Mouse (Mus musculus) layer of hippocampus, adult 18-20 months (tissue): ENCODE results near the gene Treml4. TPM values are rescaled to one million over a fixed set of nuclear protein-coding genes. Genes with fewer than 3 reads are reported as not detected.
"Not testable (repeated sequence)": the region's sequence is repeated elsewhere in the genome, so short reads cannot be mapped to it uniquely, and the experiment has no call there.

Experiments used
- DNase-seq, 2 experiments: peaks; one replicate each; pipeline ENCODE4 v3.0.0; 2022; ENCODE audit warnings: low spot score in 2 of 2
- total RNA-seq, 2 experiments: library from RNA; stranded (reverse); gene quantifications; 2 replicates each; pipeline ENCODE4 v1.2.3; 2021

Gene Treml4
- total RNA-seq, 2 experiments from 2014 or later = not detected

- no peak for DNase-seq
Measured at GRCm38 (mm10) chr17:48274098-48274497, 10.0 kb downstream of the Treml4 start.

DNA sequence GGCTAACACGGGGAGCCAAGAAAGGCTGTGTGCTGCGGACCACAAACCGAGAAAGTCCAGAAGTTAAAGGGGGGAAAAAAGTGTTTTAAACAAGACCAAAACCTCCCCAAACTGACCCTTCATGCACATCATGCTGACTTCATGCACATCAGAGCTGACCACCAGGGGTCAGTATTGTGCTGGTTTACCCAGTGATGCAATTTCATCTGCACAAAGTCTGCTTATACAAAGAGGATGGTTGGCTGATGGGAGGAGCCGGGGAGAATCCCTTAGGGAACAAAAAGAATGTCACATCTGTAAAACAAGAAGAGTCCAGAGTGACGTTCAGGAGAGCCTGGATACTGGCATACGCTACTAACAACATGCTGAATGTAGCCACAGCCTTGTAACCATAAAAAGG, 10.8 kb downstream of the Treml4 start:
- peak; percentile 65 to 88 for DNase-seq

DNA sequence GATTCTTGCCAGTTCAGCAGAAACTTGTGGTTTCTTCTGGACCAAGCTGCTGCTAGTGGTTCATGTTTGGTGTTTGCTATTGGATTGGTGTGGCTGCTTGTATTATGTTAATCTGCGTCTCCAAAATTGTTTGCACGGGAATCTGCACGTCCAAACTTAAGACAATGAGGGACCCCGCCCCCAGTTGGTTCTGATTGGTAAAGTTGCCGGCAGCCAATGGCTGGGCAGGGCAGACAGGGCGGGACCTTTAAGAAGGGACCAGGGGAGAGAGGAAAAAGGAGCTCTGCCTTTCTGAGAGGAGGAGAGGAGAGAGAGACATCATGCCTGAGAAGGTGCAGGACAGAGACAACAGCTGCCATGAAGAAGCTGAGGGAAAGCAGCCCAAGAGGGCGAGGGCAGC, 11.6 kb downstream of the Treml4 start:
- no peak for DNase-seq

DNA sequence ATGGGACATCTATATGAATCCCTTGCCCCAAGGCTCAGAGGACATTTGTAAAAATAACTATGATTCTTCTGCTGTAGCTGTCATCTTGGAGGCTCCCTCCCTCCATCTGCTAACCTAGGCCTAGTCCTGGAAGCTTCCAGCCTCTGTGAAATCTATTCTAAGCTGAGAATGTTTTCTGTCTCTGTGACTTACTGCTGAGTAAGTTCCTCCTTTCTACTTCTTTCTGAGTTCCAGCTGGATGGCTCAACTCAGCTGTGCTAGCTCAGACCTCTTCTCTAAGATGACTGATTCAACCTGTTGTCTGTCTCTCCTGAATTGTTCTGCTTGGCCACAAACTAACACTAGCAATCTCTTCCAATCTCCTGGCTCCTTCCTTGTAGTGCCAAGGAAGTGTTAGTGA, 14.3 kb downstream of the Treml4 start:
- DNase-seq = no peak

DNA sequence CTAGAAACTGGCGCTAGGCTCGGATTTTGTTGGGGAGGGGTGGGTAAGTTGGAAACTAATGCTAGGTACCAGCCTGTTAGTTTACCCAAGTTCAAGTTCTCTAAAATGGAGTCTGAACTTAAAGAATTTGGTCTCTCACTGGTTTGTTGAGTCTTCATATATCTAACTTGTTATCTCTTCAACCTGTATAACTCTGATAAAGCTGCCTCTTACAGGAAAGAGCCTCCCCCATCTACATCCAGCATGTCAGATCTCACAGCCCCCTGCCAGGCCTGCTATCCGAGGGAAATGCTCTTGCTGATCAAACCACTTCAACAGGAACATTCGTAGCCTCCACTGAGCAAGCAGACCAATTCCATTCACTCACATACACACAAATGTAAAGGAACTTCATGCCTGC, 14.9 kb downstream of the Treml4 start:
- DNase-seq = no peak

DNA sequence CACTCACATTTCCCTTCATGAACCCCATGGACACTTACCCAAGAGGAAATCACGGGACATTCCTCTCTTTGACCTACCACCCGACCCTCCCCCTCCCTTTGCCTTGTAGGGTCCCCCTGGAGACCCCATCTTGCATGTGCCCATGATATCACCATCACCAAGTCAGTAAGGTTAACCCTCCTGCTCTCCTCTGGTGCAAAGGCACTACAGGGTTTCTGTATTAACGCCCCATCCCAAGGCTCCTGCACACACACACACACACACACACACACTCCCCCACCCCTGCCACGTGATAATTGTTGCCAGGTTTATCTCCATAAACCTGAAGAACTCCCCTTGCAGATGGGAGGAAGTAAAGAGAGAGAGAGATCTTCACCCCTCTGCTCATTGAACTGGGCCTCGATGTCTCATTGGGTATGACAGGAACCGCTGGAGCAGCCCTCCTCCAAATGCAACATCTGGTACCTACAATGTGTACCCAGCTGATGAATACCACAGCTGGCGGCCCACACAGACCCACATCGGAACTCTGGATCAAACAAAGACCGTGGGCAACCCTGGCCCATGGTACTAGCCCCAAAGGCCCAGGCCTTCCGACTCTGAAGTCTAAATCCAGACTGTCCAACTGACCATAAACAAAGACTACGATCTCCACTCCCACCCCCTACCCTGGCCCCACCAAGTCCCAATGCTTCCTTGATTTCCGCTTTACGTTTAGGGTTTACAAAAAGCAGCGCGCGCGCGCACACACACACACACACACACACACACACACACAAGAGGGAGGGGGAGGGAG, 17.0 kb downstream of the Treml4 start:
- no peak for DNase-seq

GRCm38 (mm10) chr17:48281739-48282085, 17.6 kb downstream of the Treml4 start:
- no peak for DNase-seq

DNA sequence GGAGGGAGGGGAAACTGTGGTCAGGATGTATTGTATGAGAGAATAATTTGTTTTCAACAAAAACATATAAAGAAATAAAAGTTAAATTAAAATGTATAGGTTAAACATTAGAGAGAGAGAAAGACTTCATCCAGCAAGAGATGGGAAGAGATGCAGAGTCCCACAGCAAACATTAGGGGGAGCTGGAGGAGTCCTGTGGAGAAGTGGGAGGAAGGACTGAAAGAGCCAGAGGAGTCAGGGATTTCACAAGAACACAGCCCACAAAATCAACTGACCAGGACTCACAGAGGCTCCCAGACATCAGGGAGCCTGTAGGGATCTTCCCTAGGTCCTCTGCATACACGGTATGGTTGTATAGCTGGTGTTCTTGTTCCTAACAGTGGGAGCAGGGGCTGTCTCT, 22.7 kb downstream of the Treml4 start:
- DNase-seq = no peak

GRCm38 (mm10) chr17:48287276-48287675, 23.2 kb downstream of the Treml4 start:
- DNase-seq = no peak

DNA sequence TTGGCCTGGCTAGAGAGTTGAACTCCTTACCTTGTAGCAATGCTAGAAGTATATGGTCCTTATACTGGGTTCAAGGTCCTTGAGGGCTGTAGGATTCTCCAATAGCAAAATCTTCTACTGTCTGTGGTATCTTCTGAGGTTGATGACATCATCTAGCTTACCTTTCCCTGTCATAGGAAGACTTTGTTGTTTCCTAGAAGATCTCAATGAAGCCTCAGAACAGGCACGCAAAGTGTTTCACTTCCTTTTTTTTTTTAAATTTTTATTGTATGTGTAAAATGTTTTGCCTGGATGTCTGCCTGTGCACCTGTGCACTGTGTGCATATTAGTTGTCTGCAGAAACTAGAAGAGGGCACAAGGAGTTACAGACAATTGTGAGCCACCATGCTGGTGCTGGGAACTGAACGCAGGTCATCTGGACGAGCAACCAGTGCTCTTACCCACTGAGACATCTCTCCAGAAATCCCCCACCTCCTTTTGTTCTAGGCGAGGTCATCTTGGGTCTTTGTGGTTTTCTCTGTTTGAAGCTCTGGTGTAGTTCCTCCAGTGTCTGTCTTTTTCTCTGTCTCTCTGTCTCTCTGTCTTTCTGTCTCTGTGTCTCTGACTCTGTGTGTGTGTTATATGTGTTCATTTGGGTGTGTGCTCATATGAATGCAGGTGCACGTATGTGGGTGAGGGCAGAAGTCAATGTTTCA, 29.6 kb downstream of the Treml4 start:
- no peak for DNase-seq

GRCm38 (mm10) chr17:48299203-48299602, 35.1 kb downstream of the Treml4 start, which contains the start of gene Treml2:
TSS of gene Treml2 (plus strand) at chr17:48299498.
- no peak for DNase-seq

DNA sequence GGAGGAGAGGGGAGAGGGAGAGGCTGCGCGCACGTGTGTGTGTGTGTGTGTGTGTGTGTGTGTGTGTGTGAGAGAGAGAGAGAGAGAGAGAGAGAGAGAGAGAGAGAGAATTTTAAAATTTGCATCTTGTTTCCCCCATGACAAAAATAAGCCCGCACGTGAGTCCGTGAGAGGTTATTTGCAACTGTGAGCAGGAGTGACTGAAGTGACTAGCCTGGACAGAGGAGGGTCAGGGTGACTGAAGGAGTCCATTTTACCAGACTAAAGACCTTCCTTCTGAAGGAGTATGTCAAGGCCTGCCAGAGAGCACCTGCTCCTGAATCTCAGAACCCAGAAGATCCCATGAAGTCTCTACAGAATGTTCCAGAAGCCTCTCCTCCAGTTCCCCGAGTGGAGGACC, 35.7 kb downstream of the Treml4 start:
- DNase-seq = no peak

GRCm38 (mm10) chr17:48300199-48300598, 36.1 kb downstream of the Treml4 start:
- no peak for DNase-seq

DNA sequence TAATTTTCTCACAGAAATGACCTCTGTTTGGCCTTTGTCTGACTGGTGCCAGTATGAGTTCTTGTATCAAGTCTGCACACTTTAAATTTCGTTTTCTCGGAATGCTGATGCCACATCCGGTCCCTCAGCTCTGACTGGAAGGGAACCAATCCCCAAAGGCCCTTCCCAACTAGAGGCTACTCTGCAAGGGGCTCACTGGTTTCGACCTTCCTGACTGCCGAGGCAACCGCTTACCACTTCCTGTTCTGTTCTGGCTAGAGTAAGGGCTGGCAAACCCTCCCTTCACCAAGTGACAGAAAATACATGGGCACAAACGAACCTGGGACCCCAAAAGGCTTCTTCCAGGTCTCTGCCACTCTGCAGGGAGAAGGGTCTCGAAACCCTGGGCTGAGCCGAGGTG, 36.8 kb downstream of the Treml4 start:
- DNase-seq = no peak

- no peak for DNase-seq
Measured at GRCm38 (mm10) chr17:48301792-48302191, 37.7 kb downstream of the Treml4 start.

GRCm38 (mm10) chr17:48312124-48312523, 48.0 kb downstream of the Treml4 start:
- no peak for DNase-seq

DNA sequence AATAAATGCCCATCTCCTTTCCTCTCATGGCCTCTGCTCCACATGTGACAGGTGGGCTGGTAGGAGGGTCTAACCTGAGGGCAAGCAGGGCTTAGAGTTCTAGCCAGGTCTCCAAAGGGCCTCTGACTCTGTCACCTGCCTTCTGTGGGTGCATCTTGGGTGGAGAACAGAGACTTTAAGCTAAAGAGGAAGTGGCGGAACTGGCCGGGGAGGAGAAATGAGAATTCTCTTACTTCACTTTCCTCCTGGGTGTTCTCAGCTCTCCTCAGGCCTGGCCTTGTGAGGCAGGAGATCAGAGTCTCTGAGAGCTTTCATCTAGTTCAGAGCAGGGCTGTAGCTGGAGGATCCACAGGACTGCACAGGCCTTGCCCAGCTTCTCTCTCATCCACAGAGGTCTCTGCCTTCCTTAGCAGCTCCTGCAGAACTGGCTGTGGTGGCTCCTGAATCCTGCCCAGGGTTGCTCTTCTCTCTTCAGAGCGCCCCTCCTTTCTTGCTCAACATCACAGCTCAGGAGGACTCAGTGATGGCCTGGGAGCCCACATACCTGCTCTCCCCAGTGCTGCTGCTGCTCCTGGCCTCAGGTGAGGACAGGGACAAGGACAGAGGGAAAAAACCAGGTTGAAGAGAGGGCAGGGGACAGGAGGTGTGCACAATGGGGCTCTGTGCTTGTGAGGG, 51.9 kb downstream of the Treml4 start, which contains the start of gene B430306N03Rik:
Gene B430306N03Rik (plus strand): TSS at position 237 of the 675 bp plus-strand sequence.
- not testable (repeated sequence) for DNase-seq

DNA sequence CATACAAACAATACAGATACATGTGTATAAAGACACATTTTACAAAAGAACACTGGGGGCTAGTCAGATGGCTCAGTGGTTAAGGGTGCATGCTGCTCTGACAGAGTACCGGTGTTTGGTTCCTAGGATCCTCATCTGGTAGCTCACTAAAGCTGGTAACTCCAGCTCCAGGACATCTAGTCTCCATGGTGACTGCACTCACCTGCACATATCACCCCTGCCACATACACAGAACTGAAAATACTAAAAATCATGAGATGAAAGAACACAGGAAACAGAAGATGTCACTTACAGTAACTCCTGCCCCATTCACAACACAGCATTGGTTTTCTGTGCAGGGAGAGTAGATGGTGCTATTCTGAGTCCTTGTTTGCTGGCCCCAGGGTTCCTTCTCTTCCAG, 54.6 kb downstream of the Treml4 start:
- no peak for DNase-seq

- no peak for DNase-seq
Measured at GRCm38 (mm10) chr17:48321279-48321678, 57.2 kb downstream of the Treml4 start.

DNA sequence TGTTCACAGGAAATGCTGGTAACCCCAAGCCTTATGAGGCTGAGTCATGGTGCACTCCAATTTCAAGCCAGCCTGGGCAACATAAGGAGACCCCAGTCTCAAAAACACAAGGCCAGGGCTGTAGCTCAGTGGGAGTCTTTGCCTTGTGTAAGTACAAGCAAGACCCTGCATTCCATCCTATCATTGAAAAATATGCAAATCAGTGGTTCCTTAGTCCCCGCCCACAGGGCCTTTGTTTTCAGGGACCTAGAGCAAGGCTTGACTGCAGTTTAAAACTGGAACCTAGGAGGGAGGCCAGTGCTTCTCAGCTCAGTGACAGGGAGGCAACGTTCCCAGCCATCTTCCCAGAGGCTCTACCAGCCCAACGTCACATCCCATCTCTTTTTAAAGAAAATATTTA, 59.1 kb downstream of the Treml4 start:
- no peak for DNase-seq

- DNase-seq = no peak
Measured at GRCm38 (mm10) chr17:48324258-48324657, 60.2 kb downstream of the Treml4 start.
